Mouse (Mus musculus) right cerebral cortex, adult 2 months (tissue): ENCODE measurements at regions not wholly inside any gene's neighbourhood (a gene's known extent, or its start where the extent isn't known, plus 50 kb on each side); places are given as distances from the start of the nearest gene placed in this dataset.

Experiments used
- DNase-seq, 2 experiments: peaks; one replicate each; pipeline ENCODE4 v3.0.0; 2021 to 2022; ENCODE audit warnings: low spot score in 2 of 2

GRCm38 (mm10) chr9:69705942-69706341 is 54.8 kb downstream of the Foxb1 start:
- no peak for DNase-seq

GRCm38 (mm10) chr9:69705071-69705470 is 55.7 kb downstream of the Foxb1 start:
- no peak for DNase-seq

GRCm38 (mm10) chr9:69703731-69704130 is 57.0 kb downstream of the Foxb1 start:
- DNase-seq, result no peak

- DNase-seq, result no peak
Observed at GRCm38 (mm10) chr9:69702156-69702928, 58.4 kb downstream of the Foxb1 start.

DNA sequence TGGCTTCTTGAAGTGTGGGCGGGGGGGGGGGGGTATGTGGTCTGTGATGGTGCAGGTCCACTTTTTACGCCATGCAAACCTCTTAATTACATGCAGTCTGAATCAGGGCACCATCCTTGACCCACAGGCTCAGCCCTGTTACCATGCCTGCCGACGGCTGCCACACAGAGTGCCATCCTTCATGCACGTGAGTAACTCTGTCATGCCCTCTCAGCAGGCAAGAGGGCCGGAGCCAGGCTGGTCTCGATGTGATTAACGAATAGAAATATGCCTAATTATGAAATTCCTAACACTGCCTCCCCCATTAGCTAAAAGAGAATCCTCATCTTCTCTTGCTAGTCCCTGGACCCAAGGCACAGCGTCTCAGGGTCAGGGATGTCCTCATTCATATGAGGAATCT is 60.0 kb downstream of the Foxb1 start:
- DNase-seq, result no peak

- DNase-seq, result no peak
Observed at GRCm38 (mm10) chr9:69691756-69692155, 69.0 kb downstream of the Foxb1 start.

GRCm38 (mm10) chr9:69687349-69688123 is 73.2 kb downstream of the Foxb1 start:
- DNase-seq, result no peak

GRCm38 (mm10) chr9:69686766-69687165 is 74.0 kb downstream of the Foxb1 start:
- no peak for DNase-seq

GRCm38 (mm10) chr9:69685630-69686029 is 75.1 kb downstream of the Foxb1 start:
- DNase-seq, result no peak

DNA sequence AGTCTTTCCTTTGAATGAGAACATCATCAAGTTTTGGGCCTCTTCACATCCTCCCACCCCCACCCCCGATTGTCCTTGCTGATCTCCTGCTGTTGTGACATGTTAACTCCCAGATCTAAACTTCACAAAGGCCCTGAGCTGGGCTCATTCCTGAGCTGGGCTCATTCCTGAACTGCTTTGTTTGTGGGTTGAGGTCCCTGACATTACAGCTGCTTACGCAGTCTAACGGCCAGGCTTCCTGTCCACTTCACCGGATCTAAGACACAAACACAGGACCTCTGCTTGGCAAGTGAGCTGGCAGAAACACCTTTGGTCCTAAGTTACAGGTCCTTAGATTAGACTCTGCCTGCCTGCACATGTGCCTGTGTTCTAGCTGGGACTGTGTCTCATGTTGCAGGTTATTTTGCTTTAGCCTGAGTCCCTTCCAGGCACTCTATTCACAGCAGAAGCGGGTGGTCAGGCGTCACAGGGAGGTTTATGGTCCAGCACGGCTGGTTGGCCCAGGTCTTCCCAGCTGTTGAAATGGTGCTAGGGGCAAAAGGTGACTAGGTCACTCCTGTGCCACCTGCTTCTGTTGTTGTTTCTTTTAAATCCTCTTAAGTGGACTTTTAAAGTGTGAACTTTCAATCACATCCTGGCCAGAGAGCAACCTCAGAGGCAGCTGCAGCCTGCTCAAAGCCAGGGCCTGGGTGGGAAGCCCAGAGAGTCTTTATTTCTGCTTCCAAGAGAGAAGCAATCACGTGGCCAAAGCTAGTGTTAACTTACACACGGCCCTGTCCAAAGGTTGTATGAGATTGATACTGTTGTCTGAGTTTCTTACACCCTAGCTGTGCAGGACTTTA is 79.1 kb downstream of the Foxb1 start:
- DNase-seq, result no peak

- no peak for DNase-seq
Observed at GRCm38 (mm10) chr9:69678634-69679033, 82.1 kb downstream of the Foxb1 start.

GRCm38 (mm10) chr9:69673463-69674105 is 87.2 kb downstream of the Foxb1 start:
- DNase-seq, result no peak

DNA sequence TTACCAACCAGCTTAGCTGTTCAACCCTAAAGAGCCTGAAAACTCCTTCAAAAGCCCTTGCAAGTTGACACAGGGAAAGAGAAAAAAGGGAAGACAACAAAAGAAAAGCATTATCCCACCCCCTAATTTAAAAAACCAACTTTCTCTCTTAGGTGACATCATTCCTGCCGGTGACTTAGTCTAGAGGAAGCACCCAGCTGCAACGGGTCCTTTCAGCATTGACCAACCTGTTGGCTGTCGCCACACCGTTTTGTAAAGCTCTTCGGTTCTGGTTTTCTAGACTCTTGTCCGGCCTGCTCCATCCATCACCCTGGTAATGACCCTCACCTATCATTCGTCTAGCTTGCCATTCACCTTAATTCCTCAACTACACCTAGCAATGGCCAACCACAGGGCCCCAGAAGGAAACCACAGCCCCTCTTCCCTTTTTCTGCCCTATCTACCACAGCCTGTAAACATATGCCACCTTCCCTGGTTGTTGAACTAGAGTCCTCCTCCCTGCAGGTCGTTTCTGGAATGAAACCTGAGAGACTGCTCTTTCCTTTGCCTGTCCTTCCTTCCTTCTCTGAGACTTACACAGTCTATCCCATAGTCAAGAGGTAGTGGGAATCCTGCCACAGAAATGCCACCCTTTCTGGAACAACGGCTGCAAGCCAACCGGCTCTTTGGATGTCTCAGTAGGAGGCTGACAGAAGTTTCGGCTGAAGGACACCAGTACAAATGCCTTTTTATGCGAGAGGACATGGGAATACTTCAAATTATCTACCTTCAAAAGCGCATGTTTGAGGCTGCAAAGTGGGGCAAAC is 87.9 kb downstream of the Foxb1 start:
- no peak for DNase-seq

DNA sequence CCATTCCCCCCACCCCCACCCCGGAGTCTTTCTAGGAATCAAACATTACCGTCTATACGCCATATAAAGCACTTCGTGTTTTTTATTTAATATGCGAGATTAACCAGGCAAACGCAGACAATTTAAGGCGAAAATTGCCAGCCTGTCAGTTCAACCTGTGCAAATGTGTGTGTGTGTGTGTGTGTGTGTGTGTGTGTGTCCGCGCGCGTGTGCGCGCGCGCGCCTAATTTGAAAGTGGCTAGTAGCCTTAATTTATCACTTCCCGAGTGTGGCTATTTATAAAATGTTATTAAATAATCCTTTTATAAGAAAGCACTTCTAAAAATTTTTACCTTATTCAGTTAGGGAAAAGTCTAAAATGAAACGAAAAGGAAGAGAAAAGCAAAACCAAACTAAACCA is 89.5 kb downstream of the Foxb1 start:
- DNase-seq, result no peak

GRCm38 (mm10) chr9:69670551-69671044 is 90.1 kb downstream of the Foxb1 start:
- no peak for DNase-seq

- no peak for DNase-seq
Observed at GRCm38 (mm10) chr9:69669611-69670550, 90.9 kb downstream of the Foxb1 start.

DNA sequence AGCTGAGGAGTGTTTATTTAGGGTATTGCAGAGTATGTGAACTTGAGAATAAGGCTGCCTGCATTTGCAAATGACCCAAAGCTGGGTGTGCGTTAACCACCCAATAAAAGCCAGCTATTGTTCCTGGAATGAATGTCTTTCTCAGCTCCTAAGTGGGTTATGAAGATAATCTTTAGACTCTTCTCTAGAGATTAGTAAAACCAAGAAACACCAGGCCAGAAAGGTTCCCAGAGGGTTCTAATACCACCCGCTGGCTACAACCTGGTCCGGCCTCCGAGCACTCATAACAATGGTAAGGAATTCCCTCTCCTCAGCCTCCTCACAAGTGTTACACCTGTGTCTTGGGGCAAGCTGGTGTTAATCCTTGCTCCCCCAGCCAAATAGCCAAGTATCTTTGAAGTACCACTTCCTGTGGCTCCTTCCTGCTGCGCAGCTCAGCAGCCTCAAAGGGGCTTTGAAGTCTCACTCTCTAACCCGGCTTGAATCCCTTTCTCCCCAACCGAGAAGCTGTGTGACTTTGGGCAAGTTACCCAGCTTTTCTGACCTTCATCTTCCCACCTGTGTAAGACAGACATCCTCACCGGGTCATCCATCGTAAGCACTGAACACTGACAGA is 92.2 kb downstream of the Foxb1 start:
- DNase-seq, result no peak

GRCm38 (mm10) chr9:69667064-69667533 is 93.6 kb downstream of the Foxb1 start:
- DNase-seq, result no peak

- DNase-seq, result no peak
Observed at GRCm38 (mm10) chr9:69664201-69664600, 96.5 kb downstream of the Foxb1 start.
